Mouse (Mus musculus) heart, postnatal 14 days (tissue): ENCODE measurements at regions not wholly inside any gene's neighbourhood (a gene's known extent, or its start where the extent isn't known, plus 50 kb on each side); places are given as distances from the start of the nearest gene placed in this dataset.

Experiments used
- DNase-seq, 2 experiments: peaks; one replicate each; pipeline ENCODE4 v3.0.0; 2021 to 2022
- intact Hi-C: fragments of 180-260 bp; cut with DNase I; formaldehyde crosslinking; loops from one replicate; pipeline ENCODE4 v1.15.1; 2025

DNA sequence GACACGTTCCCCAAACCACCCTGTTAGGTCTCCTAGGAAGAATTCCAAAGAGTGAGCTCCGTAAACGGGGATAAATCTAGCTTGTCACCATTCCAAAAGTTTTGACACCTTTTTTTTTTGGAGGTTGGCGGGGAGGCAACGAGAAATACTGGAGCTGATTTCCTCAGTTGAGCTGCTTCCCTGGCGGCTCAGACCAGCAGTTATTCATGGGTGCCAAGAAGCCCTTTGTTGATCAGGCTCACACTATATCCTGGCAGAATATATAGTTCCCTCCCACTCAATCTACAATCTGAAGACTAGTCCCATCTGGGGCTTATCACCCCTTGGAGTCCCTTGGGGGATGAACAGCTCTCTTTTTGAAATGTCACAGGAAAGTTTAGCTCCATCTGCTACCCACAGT lies 77.5 kb upstream of the Tiam2 start:
- DNase-seq, result no peak
- intact Hi-C loops, result no loop called here

DNA sequence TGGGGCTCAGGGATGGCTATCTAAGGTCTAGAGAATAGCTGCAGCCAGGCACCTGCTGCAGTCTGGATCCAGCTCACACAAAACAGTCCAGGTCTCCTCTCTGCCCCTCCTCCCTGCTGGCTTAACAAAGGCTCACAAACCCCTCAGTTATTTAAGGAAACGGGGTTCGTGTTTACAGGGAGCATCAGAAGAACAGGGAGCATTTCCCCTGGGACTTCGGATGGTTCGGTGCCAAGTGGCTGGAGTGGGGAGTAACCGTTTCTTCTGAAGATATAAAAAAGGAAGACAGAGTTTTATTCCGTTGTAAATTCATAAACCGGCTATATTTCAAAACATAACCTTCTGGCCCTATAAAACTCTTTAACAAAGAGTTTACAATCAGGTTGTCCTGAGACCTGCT lies 77.1 kb upstream of the Tiam2 start:
- intact Hi-C loops, result no loop called here
- DNase-seq, result peak; percentile 40 to 44

- DNase-seq, result no peak
These were observed 75.2 kb upstream of the Tiam2 start for GRCm38 (mm10) chr17:3251176-3251575.

GRCm38 (mm10) chr17:3251966-3252365 lies 74.4 kb upstream of the Tiam2 start:
- DNase-seq, result no peak
- intact Hi-C loops, result no loop called here

More at GRCm38 (mm10) chr17:3251176-3251575, 75.2 kb upstream of the Tiam2 start:
- intact Hi-C loops, result no loop called here

DNA sequence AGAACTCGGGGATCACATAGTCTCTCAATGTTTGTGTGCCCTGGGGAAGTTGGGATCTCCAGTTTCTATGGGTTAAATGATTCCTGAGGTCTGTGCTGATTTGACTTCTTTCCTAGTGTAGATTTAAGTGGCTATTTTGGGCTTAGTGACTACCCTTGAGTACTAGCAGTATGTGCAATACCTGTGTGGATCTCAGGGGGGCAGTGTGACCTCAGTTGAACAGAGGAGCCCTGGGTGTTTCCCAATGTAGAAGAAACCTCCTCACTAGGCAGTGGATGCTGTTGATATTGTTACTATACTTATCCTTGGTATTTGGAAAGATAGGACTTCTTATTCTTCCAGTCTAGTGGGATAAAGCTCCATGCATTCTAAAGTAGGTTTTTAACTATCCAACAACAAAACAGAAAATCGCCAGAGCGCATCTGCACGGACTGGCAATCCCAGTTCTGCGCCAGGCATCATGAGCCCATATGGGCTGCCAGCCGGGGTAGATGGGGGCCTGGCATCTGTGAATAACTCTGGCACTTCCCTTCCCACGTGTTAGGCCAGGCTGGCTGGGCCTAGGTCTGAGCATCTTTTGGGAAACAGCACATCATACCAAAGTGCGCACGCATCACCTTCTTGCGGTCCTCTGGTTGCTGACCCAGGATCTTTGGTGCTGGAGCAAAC lies 72.7 kb upstream of the Tiam2 start:
- DNase-seq, result peak in 1 of 2 experiments; percentile 54
- intact Hi-C loops, result no loop called here

DNA sequence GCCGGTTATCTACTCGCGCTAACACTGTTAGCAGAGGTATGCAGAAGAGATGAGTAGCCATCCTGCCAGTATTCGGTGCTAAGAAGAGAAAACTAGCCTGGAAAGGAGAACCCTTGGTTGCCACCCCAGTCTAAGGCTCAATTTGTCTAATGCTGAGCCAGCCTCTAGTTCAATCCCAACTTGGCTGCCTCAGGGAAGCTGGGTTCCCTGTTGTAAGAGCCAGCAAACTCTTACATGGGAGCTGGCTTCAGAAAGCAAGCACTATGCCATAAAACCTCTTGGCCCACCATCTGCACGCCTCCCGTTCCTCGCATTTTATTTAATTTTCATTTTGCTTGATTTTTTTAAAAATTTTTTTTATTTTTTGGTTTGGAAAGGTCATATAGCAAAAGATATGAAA lies 69.6 kb upstream of the Tiam2 start:
- DNase-seq, result no peak
- intact Hi-C loops, result no loop called here

DNA sequence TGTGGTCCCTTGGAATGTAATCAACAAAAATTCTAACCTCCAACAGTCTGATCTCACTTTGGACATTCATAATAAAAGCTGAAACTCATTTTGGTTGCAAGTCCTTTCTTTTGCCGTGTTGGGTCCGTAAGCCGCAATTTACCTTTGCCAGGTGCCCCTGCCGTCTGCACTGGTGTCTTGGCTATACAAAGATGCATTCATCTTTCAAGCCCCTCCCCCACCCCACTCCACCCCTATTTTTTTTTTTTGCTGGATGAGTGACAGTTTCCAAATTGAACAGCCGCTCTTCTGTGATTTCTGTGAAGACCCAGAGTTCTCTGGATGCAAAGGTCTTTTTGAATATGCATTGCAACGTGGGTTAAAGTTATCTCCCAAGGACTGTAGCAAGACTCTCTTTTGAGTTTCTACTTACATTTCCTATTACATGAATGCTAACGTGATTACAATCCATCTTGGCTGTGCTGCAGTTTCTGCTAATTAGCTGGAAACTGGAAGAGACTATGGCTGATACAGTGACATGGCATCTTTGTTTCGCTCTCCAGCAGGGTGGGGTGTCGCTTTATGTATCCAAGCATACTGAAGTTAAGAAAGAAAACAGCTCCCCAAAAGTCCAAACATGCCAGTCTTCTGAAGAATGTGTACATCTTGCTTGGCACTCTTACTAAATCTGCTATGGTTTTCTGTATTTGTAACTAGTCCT lies 67.4 kb upstream of the Tiam2 start:
- no peak for DNase-seq
- intact Hi-C loops, result no loop called here

- DNase-seq, result no peak
- intact Hi-C loops, result no loop called here
These were observed 65.6 kb upstream of the Tiam2 start for GRCm38 (mm10) chr17:3260796-3261195.

GRCm38 (mm10) chr17:3273108-3274091 lies 53.0 kb upstream of the Tiam2 start:
- intact Hi-C loops, result loop anchor here (2.0 to 5.0 kb wide), 3 partner anchors 41 to 234 kb away; no protein-coding TSS in a partner anchor
- peak; percentile 83 to 87 for DNase-seq

DNA sequence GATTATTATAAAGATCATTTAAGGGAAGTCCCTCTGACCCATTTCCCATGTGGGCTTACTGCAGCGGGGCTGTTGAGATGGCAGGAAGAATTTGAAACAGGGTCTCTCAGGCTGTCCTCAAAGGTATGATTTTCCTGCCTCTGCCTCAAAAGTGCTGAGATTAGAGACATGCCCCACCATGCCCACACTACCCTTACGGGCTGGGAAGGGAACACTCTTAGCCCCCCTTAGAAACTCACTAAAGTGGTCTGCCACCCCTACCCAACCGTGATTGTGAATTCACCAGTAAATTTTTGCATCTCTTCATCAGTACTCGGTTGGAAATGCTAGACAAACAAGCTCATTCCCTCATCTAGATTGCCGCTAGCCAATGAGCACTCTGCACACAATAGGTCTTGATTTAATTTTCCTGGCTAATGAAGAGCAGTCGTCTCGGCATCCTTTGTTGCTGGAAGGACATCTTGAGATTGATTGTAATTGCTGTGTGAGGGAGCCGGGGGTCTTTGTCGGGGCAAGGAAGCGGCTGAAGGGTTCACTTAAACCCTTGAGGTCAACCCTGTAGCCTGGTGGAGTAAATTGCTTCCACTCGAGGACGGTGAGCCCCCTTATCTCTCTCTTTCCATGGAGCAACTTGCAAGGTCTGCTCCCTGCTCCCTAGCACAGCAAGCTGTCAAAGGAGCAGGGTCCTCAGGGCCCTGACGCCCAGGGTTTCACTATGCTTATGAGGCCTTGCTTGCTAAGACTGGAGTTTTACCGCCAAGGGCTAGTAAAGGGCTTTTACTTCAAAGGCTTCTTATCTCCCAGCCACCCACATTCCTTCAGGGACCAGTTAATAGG lies 51.7 kb upstream of the Tiam2 start:
- no peak for DNase-seq
- intact Hi-C loops, result loop anchor here (5.0 kb wide), 3 partner anchors 42 to 233 kb away; no protein-coding TSS in a partner anchor
